Mouse (Mus musculus) neural tube, embryonic 14.5 days (tissue): ENCODE data around the gene Igsf21. TPM values are rescaled to one million over a fixed set of nuclear protein-coding genes. Genes with fewer than 3 reads are reported as not detected.

Source experiments
- ATAC-seq: fragments of 200-750 bp; cut with Nextera tagmentation; 2 replicates; pipeline ENCODE4 v1.8.0; 2017; ENCODE audit warnings: low read depth, mild to moderate bottlenecking, moderate TSS enrichment, moderate library complexity
- H3K27ac ChIP-seq: fragments of 300-500 bp; sonication (generic); 2 replicates; pipeline ENCODE4 v1.5.1; 2014; ENCODE audit warnings: low read depth, mild to moderate bottlenecking, control low read depth, low read length, moderate library complexity, mixed read lengths
- H3K27me3 ChIP-seq: fragments of 300-500 bp; sonication (generic); 2 replicates; pipeline ENCODE4 v1.6.1; 2014; ENCODE audit warnings: low read length; ENCODE audit not compliant: control insufficient read depth, insufficient read depth
- H3K36me3 ChIP-seq: fragments of 300-500 bp; sonication (generic); 2 replicates; pipeline ENCODE4 v1.6.1; 2014; ENCODE audit warnings: low read length, mixed read lengths; ENCODE audit not compliant: control insufficient read depth, insufficient read depth
- H3K4me1 ChIP-seq: fragments of 300-500 bp; sonication (generic); 2 replicates; pipeline ENCODE4 v1.6.1; 2014; ENCODE audit warnings: low read length; ENCODE audit not compliant: control insufficient read depth, insufficient read depth
- H3K4me2 ChIP-seq: fragments of 300-500 bp; sonication (generic); 2 replicates; pipeline ENCODE4 v1.6.1; 2014; ENCODE audit warnings: mild to moderate bottlenecking, low read depth, low read length, control low read depth
- H3K4me3 ChIP-seq: fragments of 300-500 bp; sonication (generic); 2 replicates; pipeline ENCODE4 v1.5.1; 2014; ENCODE audit warnings: low read depth, low read length, control low read depth, mixed read lengths
- H3K9ac ChIP-seq: fragments of 300-500 bp; sonication (generic); replicated peaks from 2 replicates; pipeline ENCODE4 v1.6.1; 2014; ENCODE audit warnings: low read depth, mild to moderate bottlenecking, control low read depth, low read length, mixed read lengths
- H3K9me3 ChIP-seq: fragments of 300-500 bp; sonication (generic); 2 replicates; pipeline ENCODE4 v1.6.1; 2016; ENCODE audit warnings: low read length; ENCODE audit not compliant: control insufficient read depth
- WGBS: fragments of 180-500 bp; shearing (Covaris S2); extraction: QIAGEN DNeasy Blood & Tissue Kit; methylation state at CpG from one replicate; pipeline ENCODE4 v1.1.7; 2014; 5-methylcytosine and 5-hydroxymethylcytosine counted together
- polyA plus RNA-seq: library from polyadenylated mRNA; unstranded; fragments of >200 nt; fragmentation: Nextera tagmentation; extraction: Ambion mirVana; gene quantifications from 2 replicates; pipeline ENCODE4 v1.2.1, GENCODE M21; 2014

Igsf21 gene
- polyA plus RNA-seq, 1 experiment from 2014 or later: 95.1 TPM

DNA sequence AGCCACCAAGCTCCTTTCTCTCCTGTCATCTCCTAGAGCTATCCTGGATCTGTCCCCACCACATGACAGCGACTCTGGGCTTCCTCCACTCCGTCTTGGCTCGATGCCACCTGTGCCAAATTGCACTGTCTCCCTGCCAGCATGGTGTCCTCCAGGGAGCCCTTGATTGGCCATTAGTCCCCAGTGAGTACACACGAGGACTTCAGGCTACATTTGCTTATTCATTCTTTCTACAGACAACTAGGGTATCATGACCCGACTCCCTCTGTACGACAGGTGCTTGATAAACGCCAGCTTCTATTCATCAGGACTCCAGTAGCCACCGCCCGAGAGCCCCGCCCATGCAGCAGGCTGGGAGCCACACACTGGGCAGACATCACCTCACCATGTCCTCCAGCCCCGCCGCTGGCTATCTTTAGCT is 40.8 kb downstream of the Igsf21 start:
- Histone ChIP-seq H3K4me1 (peaks cover 6% of the 10 kb centered on the region; the same call in 1 of the 2 replicates), H3K27ac (no peak overlapping the region), H3K9me3 (no peaks in the 10 kb centered on the region), H3K27me3 (no peaks in the 10 kb centered on the region; the same call in 1 of the 2 replicates), H3K9ac (no peak overlapping the region), H3K4me2 (no peak overlapping the region), H3K4me3 (no peak overlapping the region), H3K36me3 (no peaks in the 10 kb centered on the region)
- ATAC-seq: peak; percentile 53
- 40% methylated on average over 12 of the region's 12 CpGs for WGBS

DNA sequence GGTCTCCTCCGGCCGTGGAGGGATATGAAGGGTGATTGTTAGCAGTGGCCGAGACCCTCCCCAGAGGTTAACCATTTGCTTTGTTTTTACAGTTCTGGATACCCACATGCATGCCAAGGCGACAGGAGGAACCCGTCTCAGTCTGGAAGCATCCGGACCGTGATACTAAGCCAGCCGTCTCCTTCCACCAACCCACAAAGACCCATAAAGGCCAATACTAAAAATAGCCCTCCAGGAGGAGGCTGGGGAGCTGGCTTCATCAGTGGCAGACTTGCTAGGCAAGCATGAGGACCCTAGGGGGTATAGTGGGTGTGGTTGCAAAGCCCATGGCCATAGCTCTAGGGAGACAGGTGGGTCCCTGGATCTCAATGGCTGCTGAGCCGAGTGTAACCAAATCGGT is 41.8 kb downstream of the Igsf21 start:
- no peak overlapping the region for H3K4me3 ChIP-seq
- H3K4me2 ChIP-seq: no peak overlapping the region
- H3K27ac ChIP-seq: no peak overlapping the region
- no peaks in the 10 kb centered on the region for H3K9me3 ChIP-seq
- 60% methylated on average over 10 of the region's 10 CpGs for WGBS
- H3K27me3 ChIP-seq: no peaks in the 10 kb centered on the region; the same call in 1 of the 2 replicates
- no peak overlapping the region for H3K9ac ChIP-seq
- peaks cover 6% of the 10 kb centered on the region; the same call in 1 of the 2 replicates for H3K4me1 ChIP-seq
- H3K36me3 ChIP-seq: no peaks in the 10 kb centered on the region
- ATAC-seq: no peak

GRCm38 (mm10) chr4:140203696-140204272 is 42.8 kb downstream of the Igsf21 start:
- WGBS: 71% methylated on average over 12 of the region's 12 CpGs
- 0 out of 2 replicates have a peak overlapping the region, but pooled peaks have one; percentile 29 for H3K27ac ChIP-seq
- H3K9ac ChIP-seq: no peak overlapping the region
- no peaks in the 10 kb centered on the region for H3K9me3 ChIP-seq
- no peak overlapping the region for H3K4me2 ChIP-seq
- no peaks in the 10 kb centered on the region for H3K36me3 ChIP-seq
- no peak overlapping the region for H3K4me3 ChIP-seq
- no peaks in the 10 kb centered on the region for H3K27me3 ChIP-seq
- H3K4me1 ChIP-seq: peaks cover 6% of the 10 kb centered on the region; the same call in 1 of the 2 replicates
- no peak for ATAC-seq

DNA sequence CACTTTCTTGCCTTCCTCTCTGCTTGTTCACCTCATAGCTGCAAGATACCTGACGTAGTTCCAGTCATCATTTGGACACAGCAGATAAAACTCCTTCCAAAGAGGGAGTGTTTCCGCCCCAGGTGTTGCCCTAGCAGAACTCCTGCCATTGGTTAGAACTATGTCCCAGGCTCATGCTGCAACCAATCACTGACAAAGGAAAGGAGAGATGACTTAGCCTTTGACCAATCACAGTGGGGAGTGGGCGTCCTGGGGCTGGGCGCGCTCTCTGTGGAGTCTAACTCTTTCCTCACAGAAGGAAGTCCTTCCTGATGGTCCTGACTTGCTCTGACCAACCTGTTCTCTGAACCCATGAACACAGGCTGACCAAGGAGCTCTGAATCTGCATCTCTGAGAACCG is 44.4 kb downstream of the Igsf21 start:
- no peak for ATAC-seq
- peaks cover 6% of the 10 kb centered on the region; the same call in 1 of the 2 replicates for H3K4me1 ChIP-seq
- H3K4me3 ChIP-seq: no peak overlapping the region
- no peak overlapping the region for H3K9ac ChIP-seq
- H3K4me2 ChIP-seq: no peak overlapping the region
- no peaks in the 10 kb centered on the region for H3K27me3 ChIP-seq
- WGBS: 54% methylated on average over 6 of the region's 6 CpGs
- no peak overlapping the region for H3K27ac ChIP-seq
- H3K9me3 ChIP-seq: no peaks in the 10 kb centered on the region
- no peaks in the 10 kb centered on the region for H3K36me3 ChIP-seq

- Histone ChIP-seq H3K9me3 (no peaks in the 10 kb centered on the region), H3K9ac (no peak overlapping the region), H3K36me3 (no peaks in the 10 kb centered on the region), H3K4me1 (peaks cover 4% of the 10 kb centered on the region; the same call in 1 of the 2 replicates), H3K4me2 (no peak overlapping the region), H3K27ac (no peak overlapping the region), H3K4me3 (no peak overlapping the region), H3K27me3 (no peaks in the 10 kb centered on the region)
- WGBS: 76% methylated on average over 14 of the region's 14 CpGs
- ATAC-seq: no peak
These were observed 46.3 kb downstream of the Igsf21 start for GRCm38 (mm10) chr4:140200296-140200695.

- Histone ChIP-seq H3K4me2 (no peak overlapping the region), H3K4me1 (no peaks in the 10 kb centered on the region), H3K9ac (no peak overlapping the region), H3K27ac (no peak overlapping the region), H3K27me3 (no peaks in the 10 kb centered on the region), H3K36me3 (no peaks in the 10 kb centered on the region), H3K4me3 (no peak overlapping the region), H3K9me3 (no peaks in the 10 kb centered on the region)
- WGBS: 61% methylated on average over 9 of the region's 9 CpGs
- no peak for ATAC-seq
These were observed 49.9 kb downstream of the Igsf21 start for GRCm38 (mm10) chr4:140196717-140197116.

DNA sequence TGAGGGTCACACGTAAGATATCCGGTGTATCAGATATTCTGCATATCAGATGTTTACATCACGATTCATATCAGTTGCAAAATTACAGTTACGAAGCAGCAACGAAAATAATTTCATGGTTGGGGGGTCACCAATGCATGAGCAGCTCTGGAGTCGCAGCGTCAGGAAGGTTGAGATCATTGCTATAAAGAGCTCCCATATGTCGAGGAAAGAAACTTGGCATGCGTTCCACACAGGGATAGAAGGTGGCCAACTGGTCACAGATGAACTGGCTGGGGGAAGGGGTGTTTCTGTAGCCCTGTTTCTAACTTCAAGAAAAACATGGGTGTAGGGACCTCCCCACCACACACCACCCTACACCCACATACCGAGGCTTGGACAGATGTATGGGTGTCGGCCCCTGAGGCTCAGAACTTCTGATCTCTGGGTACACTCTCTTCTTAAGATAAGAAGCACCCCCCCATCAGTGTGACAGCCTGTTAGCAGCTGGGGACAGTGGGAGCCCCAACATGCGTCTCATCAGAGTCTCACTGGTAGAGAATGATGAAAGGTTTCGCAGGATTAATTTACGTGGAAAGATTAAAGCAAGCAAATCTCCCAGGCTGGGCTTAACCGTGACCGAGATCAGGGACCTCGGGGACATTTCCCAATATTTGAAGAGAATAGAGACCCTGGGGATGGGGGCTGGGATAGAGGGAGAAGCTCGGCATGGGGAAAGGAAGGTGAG is 54.1 kb downstream of the Igsf21 start:
- Histone ChIP-seq H3K4me3 (no peak overlapping the region), H3K4me1 (no peaks in the 10 kb centered on the region; the same call in 1 of the 2 replicates), H3K27me3 (no peaks in the 10 kb centered on the region), H3K27ac (no peak overlapping the region), H3K9me3 (no peaks in the 10 kb centered on the region), H3K9ac (no peak overlapping the region), H3K4me2 (no peak overlapping the region), H3K36me3 (no peaks in the 10 kb centered on the region)
- no peak for ATAC-seq
- 73% methylated on average over 18 of the region's 18 CpGs for WGBS

GRCm38 (mm10) chr4:140189601-140190000 is 57.0 kb downstream of the Igsf21 start:
- no peak overlapping the region for H3K4me2 ChIP-seq
- H3K27me3 ChIP-seq: no peaks in the 10 kb centered on the region
- no peak for ATAC-seq
- no peaks in the 10 kb centered on the region for H3K9me3 ChIP-seq
- 87% methylated on average over 9 of the region's 9 CpGs for WGBS
- H3K27ac ChIP-seq: no peak overlapping the region
- H3K9ac ChIP-seq: no peak overlapping the region
- no peaks in the 10 kb centered on the region for H3K36me3 ChIP-seq
- H3K4me1 ChIP-seq: no peaks in the 10 kb centered on the region; the same call in 1 of the 2 replicates
- H3K4me3 ChIP-seq: no peak overlapping the region

GRCm38 (mm10) chr4:140188626-140189025 is 58.0 kb downstream of the Igsf21 start:
- H3K9me3 ChIP-seq: no peaks in the 10 kb centered on the region
- H3K27ac ChIP-seq: no peak overlapping the region
- no peaks in the 10 kb centered on the region for H3K27me3 ChIP-seq
- no peaks in the 10 kb centered on the region; the same call in 1 of the 2 replicates for H3K4me1 ChIP-seq
- H3K4me3 ChIP-seq: no peak overlapping the region
- no peak overlapping the region for H3K9ac ChIP-seq
- no peak overlapping the region for H3K4me2 ChIP-seq
- no peaks in the 10 kb centered on the region for H3K36me3 ChIP-seq
- ATAC-seq: no peak
- 76% methylated on average over 7 of the region's 7 CpGs for WGBS
